Mouse (Mus musculus) kidney, embryonic 14.5 days (tissue): ENCODE results near the gene Stac2. TPM values are rescaled to one million over a fixed set of nuclear protein-coding genes. Genes with fewer than 3 reads are reported as not detected.

ENCODE experiments used
- ATAC-seq: fragments of 200-750 bp; cut with Nextera tagmentation; 2 replicates; pipeline ENCODE4 v1.8.0; 2017; ENCODE audit warnings: moderate number of reproducible peaks, mild to moderate bottlenecking, moderate TSS enrichment, moderate library complexity; ENCODE audit not compliant: low FRiP score, low TSS enrichment
- H3K27ac ChIP-seq: fragments of 300-500 bp; sonication (generic); 2 replicates; pipeline ENCODE4 v1.5.1; 2014; ENCODE audit warnings: low read depth, mild to moderate bottlenecking, low read length, moderate library complexity, mixed read lengths
- H3K27me3 ChIP-seq: fragments of 300-500 bp; sonication (generic); 2 replicates; pipeline ENCODE4 v1.6.1; 2014; ENCODE audit warnings: mild to moderate bottlenecking, low read length; ENCODE audit not compliant: control insufficient read depth, insufficient read depth
- H3K36me3 ChIP-seq: fragments of 300-500 bp; sonication (generic); 2 replicates; pipeline ENCODE4 v1.6.1; 2014; ENCODE audit warnings: low read length, mixed read lengths; ENCODE audit not compliant: control insufficient read depth, insufficient read depth
- H3K4me1 ChIP-seq: fragments of 300-500 bp; sonication (generic); 2 replicates; pipeline ENCODE4 v1.6.1; 2014; ENCODE audit warnings: low read length, mixed read lengths; ENCODE audit not compliant: control insufficient read depth, insufficient read depth
- H3K4me2 ChIP-seq: fragments of 300-500 bp; sonication (generic); replicated peaks from 2 replicates; pipeline ENCODE4 v1.6.1; 2014; ENCODE audit warnings: low read depth, mild to moderate bottlenecking, low read length
- H3K4me3 ChIP-seq: fragments of 300-500 bp; sonication (generic); 2 replicates; pipeline ENCODE4 v1.5.1; 2014; ENCODE audit warnings: mild to moderate bottlenecking, low read length
- H3K9ac ChIP-seq: fragments of 300-500 bp; sonication (generic); 2 replicates; pipeline ENCODE4 v1.6.1; 2014; ENCODE audit warnings: low read depth, mild to moderate bottlenecking, low read length, moderate library complexity
- H3K9me3 ChIP-seq: fragments of 300-500 bp; sonication (generic); 2 replicates; pipeline ENCODE4 v1.6.1; 2016; ENCODE audit warnings: low read length; ENCODE audit not compliant: control insufficient read depth
- WGBS: fragments of 180-500 bp; shearing (Covaris S2); extraction: QIAGEN DNeasy Blood & Tissue Kit; methylation state at CpG from one replicate; pipeline ENCODE4 v1.1.7; 2014; 5-methylcytosine and 5-hydroxymethylcytosine counted together
- polyA plus RNA-seq: library from polyadenylated mRNA; unstranded; fragments of >200 nt; fragmentation: Nextera tagmentation; extraction: Ambion mirVana; gene quantifications from 2 replicates; pipeline ENCODE4 v1.2.1, GENCODE M21; 2014

Stac2 gene
- polyA plus RNA-seq, 1 experiment from 2014 or later: 4.1 TPM

GRCm38 (mm10) chr11:98012831-98013230, 40.4 kb downstream of the Stac2 start:
- H3K27ac ChIP-seq: no peak overlapping the region
- H3K4me3 ChIP-seq: no peak overlapping the region
- H3K36me3 ChIP-seq: peaks cover 69% of the 10 kb centered on the region
- H3K4me2 ChIP-seq: no peak overlapping the region
- 83% methylated on average over 10 of the region's 10 CpGs for WGBS
- H3K9ac ChIP-seq: no peak overlapping the region
- H3K27me3 ChIP-seq: no peaks in the 10 kb centered on the region
- ATAC-seq: no peak
- H3K4me1 ChIP-seq: no peaks in the 10 kb centered on the region
- H3K9me3 ChIP-seq: no peaks in the 10 kb centered on the region

- no peak for ATAC-seq
- no peaks in the 10 kb centered on the region for H3K27me3 ChIP-seq
- H3K4me2 ChIP-seq: no peak overlapping the region
- H3K36me3 ChIP-seq: peaks cover 62% of the 10 kb centered on the region
- H3K4me1 ChIP-seq: no peaks in the 10 kb centered on the region
- H3K9ac ChIP-seq: no peak overlapping the region; the same call in 1 of the 2 replicates
- H3K4me3 ChIP-seq: no peak overlapping the region
- WGBS: 72% methylated on average over 9 of the region's 9 CpGs
- H3K9me3 ChIP-seq: no peaks in the 10 kb centered on the region
- H3K27ac ChIP-seq: no peak overlapping the region
These were observed 41.5 kb downstream of the Stac2 start for GRCm38 (mm10) chr11:98011716-98012115.

- no peaks in the 10 kb centered on the region for H3K27me3 ChIP-seq
- no peak for ATAC-seq
- WGBS: 80% methylated on average over 11 of the region's 11 CpGs
- no peak overlapping the region for H3K9ac ChIP-seq
- peaks cover 3% of the 10 kb centered on the region for H3K4me1 ChIP-seq
- no peak overlapping the region for H3K27ac ChIP-seq
- no peaks in the 10 kb centered on the region for H3K9me3 ChIP-seq
- no peak overlapping the region for H3K4me2 ChIP-seq
- no peak overlapping the region for H3K4me3 ChIP-seq
- H3K36me3 ChIP-seq: peaks cover 59% of the 10 kb centered on the region
These were observed 45.2 kb downstream of the Stac2 start for GRCm38 (mm10) chr11:98008087-98008486.

- Histone ChIP-seq H3K9me3 (no peaks in the 10 kb centered on the region), H3K27ac (no peak overlapping the region), H3K4me3 (no peak overlapping the region), H3K4me2 (no peak overlapping the region), H3K36me3 (peaks cover 42% of the 10 kb centered on the region), H3K27me3 (peaks cover 6% of the 10 kb centered on the region), H3K4me1 (peaks cover 10% of the 10 kb centered on the region), H3K9ac (no peak overlapping the region)
- no peak for ATAC-seq
- 91% methylated on average over 10 of the region's 10 CpGs for WGBS
These were observed 47.6 kb downstream of the Stac2 start for GRCm38 (mm10) chr11:98005686-98006085.

- Histone ChIP-seq H3K4me2 (no peak overlapping the region), H3K4me1 (peaks cover 10% of the 10 kb centered on the region), H3K27ac (no peak overlapping the region), H3K36me3 (peaks cover 37% of the 10 kb centered on the region), H3K4me3 (no peak overlapping the region), H3K27me3 (peaks cover 6% of the 10 kb centered on the region), H3K9ac (no peak overlapping the region), H3K9me3 (no peaks in the 10 kb centered on the region)
- WGBS: 53% methylated on average over 13 of the region's 13 CpGs
- ATAC-seq: no peak
These were observed 48.2 kb downstream of the Stac2 start for GRCm38 (mm10) chr11:98005076-98005475.

- no peak for ATAC-seq
- Histone ChIP-seq H3K4me2 (no peak overlapping the region), H3K4me1 (peaks cover 10% of the 10 kb centered on the region), H3K27ac (no peak overlapping the region), H3K9me3 (no peaks in the 10 kb centered on the region), H3K9ac (no peak overlapping the region), H3K4me3 (no peak overlapping the region), H3K36me3 (peaks cover 30% of the 10 kb centered on the region), H3K27me3 (peaks cover 6% of the 10 kb centered on the region)
- WGBS: 76% methylated on average over 8 of the region's 8 CpGs
These were observed 49.1 kb downstream of the Stac2 start for GRCm38 (mm10) chr11:98004161-98004560.

GRCm38 (mm10) chr11:98003171-98003671, 50.0 kb downstream of the Stac2 start:
- peak overlapping the region; percentile 4; the same call in 1 of the 2 replicates for H3K4me2 ChIP-seq
- no peak overlapping the region for H3K9ac ChIP-seq
- H3K27ac ChIP-seq: no peak overlapping the region
- 34% methylated on average over 17 of the region's 17 CpGs for WGBS
- peaks cover 10% of the 10 kb centered on the region for H3K4me1 ChIP-seq
- no peak overlapping the region for H3K4me3 ChIP-seq
- peaks cover 6% of the 10 kb centered on the region for H3K27me3 ChIP-seq
- peaks cover 20% of the 10 kb centered on the region for H3K36me3 ChIP-seq
- ATAC-seq: no peak
- H3K9me3 ChIP-seq: no peaks in the 10 kb centered on the region

- WGBS: 22% methylated on average over 12 of the region's 12 CpGs
- H3K9me3 ChIP-seq: no peaks in the 10 kb centered on the region
- peaks cover 15% of the 10 kb centered on the region for H3K36me3 ChIP-seq
- H3K4me2 ChIP-seq: peak overlapping the region; percentile 4; the same call in 1 of the 2 replicates
- H3K4me3 ChIP-seq: no peak overlapping the region
- ATAC-seq: no peak
- peaks cover 10% of the 10 kb centered on the region for H3K4me1 ChIP-seq
- no peak overlapping the region for H3K9ac ChIP-seq
- no peak overlapping the region for H3K27ac ChIP-seq
- H3K27me3 ChIP-seq: peaks cover 6% of the 10 kb centered on the region
These were observed 50.6 kb downstream of the Stac2 start for GRCm38 (mm10) chr11:98002627-98003026.

GRCm38 (mm10) chr11:98001986-98002385, 51.3 kb downstream of the Stac2 start:
- Histone ChIP-seq H3K4me3 (no peak overlapping the region), H3K4me1 (peaks cover 10% of the 10 kb centered on the region), H3K27ac (no peak overlapping the region), H3K27me3 (peaks cover 6% of the 10 kb centered on the region), H3K36me3 (peaks cover 15% of the 10 kb centered on the region), H3K4me2 (no peak overlapping the region), H3K9ac (no peak overlapping the region), H3K9me3 (no peaks in the 10 kb centered on the region)
- 62% methylated on average over 6 of the region's 6 CpGs for WGBS
- no peak for ATAC-seq
